Mouse (Mus musculus): ENCODE measurements around the gene Cma1.
A peak's percentile ranks its signal among the peaks of the same experiment; 100 is the strongest.
"Not testable (repeated sequence)": the region's sequence is repeated elsewhere in the genome, so short reads cannot be mapped to it uniquely, and the experiment has no call there.

Gene Cma1

DNA sequence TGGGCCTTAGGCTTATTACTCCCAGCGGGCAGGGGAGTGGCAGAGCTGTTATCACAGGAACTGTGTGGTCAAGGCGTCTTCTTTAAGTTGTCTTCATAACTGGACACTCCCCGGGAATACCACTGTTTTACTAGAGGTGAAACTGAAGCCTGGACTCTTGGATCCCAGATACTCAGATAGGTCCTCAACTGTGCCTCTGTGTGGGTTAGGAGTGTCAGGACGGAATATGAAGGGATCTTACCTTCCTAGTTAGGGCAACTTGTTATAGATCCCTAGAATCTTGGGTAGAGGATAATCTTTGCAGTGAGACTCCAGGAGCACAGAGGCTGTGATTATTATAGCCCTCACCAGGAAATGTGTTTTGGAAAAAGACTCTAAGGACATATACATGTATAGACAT is at the start of gene Cma1:
Cma1 (minus strand) TSS at position 101 of the 400 bp plus-strand sequence.
- no peak for DNase-seq (ENCODE audit: low spot score)

DNA sequence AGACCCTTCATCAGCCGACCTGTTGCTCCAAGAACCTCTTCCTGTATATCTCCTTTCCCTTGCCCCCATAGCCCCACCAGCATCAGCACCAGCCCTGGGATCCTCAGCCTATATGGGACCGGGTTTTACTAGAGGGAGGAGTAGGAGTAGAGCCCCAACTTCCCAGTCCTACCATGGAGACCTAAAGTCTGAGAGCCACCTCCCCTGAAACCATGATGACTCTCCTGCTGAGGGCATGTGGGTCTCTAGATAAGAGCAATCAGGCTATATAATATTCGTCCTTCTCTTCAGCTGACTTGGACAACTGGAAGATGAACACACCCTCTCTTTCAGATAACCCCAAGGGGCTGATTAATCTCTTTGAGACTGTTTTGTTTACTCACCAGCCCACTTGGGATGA is 43.0 kb upstream of the Cma1 start:
- not testable (repeated sequence) for DNase-seq (ENCODE audit: low spot score)

DNA sequence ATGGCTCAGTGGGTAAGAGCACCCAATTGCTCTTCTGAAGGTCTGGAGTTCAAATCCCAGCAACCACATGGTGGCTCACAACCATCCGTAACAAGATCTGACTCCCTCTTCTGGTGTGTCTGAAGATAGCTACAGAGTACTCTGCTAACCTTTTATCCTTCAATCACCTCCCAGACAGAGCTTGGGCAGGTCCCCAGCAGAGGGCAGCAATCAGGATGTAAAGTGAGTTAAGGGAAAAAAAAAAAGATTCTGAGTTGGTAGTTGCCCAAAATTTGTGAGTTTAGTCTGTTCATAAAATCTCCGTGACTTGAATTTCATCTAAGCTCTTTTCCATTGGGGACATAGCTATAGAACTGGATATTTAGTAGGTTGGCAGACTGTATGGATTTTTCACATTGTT is 19.4 kb upstream of the Cma1 start:
- not testable (repeated sequence) for DNase-seq (ENCODE audit: low spot score)

- DNase-seq (ENCODE audit: low spot score): no peak
These were observed 18.8 kb upstream of the Cma1 start for GRCm38 (mm10) chr14:55963263-55963662.

DNA sequence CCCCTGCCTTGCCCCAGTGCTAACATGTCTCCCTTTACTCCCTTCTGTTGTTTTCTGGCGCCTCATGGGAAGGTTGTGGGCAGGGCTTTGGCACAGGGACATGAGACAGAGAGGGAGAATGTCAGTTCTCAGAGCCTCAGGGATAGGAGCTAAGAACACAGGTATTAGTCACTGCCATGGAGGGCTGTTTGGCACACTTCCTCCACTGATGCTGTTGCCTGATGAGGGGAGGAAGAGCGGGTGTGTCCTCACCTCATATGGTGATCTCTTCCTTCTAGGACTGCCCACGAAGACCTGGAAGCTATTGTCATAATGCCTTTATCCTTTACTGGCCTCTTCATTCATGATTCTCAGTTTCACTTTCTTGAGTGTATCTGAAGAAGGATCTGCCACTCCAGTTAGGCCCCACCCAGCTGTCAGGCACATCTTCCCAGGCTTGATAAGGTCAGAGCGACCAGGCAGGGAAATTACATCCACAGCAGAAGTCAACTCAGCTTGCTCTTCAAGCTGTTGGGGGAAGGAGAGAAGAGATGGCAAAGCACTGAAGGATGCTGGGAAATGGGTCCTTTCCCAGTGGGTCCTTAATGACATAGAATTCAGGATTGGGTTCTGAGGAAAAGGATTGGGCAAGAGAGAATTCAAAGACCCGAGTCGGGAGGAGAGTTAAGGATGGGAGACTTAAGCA is 6.0 kb upstream of the Cma1 start, which contains the start of gene Cma2:
Cma2 (plus strand) TSS at position 635 of the 685 bp plus-strand sequence.
- DNase-seq (ENCODE audit: low spot score): no peak

GRCm38 (mm10) chr14:55946269-55946969 is 1.9 kb upstream of the Cma1 start:
- peak; percentile 33 for DNase-seq (ENCODE audit: low spot score)

DNA sequence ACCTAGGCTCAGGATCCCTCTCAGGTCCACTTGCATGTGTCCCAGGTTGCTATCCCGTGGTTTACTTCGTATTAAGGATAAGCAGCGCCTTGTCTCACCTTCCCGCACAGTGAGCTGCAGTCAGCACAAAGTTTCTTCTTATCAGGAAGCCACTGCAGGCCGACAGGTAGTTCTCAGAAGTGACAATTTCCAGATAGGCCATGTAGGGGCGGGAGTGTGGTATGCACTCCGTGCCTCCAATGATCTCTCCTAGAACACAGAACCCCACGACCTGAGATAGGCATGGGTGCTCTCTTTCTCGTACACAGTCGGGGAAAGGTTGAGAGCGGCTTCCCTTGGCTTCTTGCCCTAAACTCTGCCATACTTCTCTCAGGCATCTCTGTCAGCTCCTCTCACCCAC is 874 bp downstream of the Cma1 start:
- no peak for DNase-seq (ENCODE audit: low spot score)

DNA sequence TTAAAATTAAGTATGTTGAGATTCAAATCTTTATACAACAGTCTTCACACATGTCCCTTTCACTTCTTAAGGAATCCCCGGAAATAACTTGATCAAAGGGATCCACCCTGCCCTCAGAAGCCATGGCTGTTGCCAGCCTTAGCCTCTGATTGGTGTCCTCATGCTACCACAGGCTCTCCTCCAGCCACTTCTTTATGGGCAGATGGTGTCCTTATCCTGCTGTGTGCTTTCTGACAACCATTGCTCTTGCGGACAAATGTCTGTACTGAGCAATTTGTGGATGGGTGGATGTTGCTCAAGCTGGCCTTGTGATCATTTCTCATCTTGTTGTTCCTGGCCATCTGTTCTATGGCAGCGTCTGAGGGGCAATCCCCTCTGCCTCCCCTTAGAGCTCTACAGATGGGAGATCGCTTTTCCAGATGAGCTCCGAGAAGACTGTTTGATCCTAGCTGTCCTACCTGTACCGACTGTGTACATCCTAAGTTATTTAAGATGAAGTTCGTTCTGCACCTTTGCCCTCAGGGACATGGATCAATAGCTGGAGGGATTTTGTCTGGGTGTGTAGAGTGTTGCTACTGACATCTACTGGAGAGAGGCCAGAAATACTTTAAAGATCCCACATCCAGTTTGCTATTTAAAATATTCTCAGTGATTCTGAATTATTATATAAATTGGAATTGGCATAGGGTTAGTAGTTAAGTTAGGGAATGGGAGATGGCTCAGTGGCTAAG is 4.2 kb downstream of the Cma1 start:
- DNase-seq (ENCODE audit: low spot score): no peak

DNA sequence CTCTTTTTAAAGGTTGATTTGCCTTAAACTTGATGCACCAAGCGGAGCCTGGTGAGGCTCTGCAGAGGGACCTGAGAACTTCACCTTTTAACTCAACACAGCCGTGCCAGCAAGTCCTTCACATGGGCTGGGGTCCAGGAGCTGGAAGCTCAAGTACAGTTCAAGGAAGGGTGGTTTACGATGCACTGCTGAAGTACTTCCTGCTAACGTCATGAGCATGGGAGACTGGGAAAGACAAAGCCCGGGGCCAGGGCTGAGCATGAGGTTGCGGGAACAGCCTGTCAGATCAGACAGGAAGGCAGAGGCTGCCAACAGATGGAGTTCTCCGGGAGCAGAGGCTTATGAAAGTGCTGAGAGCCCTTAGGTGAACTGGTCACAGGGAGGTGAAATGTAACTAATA is 10.9 kb downstream of the Cma1 start:
- DNase-seq (ENCODE audit: low spot score): no peak

DNA sequence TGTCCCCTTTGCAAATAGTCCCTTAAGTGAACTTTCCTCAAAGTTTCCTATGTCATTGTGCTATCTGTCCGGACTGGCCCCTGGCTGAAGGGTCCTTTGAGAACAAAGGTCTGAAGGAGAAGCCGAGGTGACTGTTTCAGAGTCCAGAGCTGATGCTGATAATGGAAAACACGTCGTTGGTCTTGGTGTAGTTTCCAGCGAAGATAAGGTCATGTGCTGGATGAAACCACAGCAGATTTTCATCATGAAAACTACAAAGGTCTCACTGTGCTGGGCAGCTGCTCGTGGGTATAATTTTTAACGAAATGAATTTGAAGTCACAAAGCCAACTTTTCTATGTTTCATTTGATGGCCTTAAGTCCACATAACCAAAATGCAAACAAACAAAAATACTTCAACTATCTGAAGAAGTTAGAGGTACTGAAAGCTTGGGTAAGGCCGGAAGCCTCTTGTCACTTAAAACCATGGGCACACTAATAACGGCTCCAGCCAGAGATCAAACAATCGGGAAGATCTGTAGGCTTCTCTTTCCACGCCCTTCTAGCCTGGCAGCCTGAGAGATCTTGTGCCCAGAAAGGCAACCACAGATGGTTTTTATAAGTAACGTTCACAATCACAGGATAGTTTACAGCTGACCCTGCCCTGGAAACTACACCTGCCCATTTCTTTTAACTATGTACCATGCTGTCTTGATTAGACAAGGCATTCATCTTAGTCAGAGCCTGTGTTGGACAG is 15.0 kb downstream of the Cma1 start:
- no peak for DNase-seq (ENCODE audit: low spot score)

DNA sequence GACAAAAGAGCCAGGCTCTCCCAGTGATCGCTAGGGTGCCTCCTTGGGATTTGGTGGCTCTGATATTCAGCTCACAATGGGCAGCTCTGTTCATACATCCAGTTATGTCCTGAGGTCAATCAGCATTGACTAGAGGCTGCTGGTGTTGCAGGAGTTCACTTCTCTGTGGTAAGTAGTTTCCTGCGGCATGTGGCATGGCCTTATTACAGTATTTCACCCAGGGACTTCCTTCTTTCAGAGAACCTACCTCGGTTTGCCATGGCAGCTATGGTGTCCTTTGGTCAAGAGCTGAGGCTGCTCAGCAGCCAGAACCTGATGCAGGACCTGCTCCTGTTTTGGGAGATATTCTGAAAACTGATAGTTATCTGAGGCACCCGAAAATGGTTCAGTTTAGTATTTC is 17.6 kb downstream of the Cma1 start:
- DNase-seq (ENCODE audit: low spot score): no peak

- peak; percentile 50 for DNase-seq (ENCODE audit: low spot score)
These were observed 21.8 kb downstream of the Cma1 start for GRCm38 (mm10) chr14:55922475-55923232.

GRCm38 (mm10) chr14:55918240-55919082 is 26.0 kb downstream of the Cma1 start:
- peak; percentile 85 for DNase-seq (ENCODE audit: low spot score)

DNA sequence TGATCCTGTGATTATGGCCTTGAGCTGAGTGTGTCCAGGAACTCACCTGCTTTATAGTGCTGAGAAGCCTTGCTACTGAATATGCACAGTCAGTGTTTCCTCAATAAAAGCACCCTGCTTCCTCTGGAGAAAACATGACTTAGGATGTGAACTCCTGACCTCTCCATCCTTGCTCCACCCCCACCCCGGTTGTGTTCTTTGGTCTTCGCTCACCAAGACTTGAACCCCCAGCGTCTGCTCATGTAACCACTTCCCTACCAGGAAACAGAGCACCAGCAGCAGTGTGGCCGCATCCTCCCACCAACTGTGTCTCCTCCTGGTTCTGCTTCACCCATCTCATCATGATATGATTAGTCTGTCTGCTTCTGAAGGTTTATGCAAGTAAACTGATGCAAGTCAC is 31.1 kb downstream of the Cma1 start:
- DNase-seq (ENCODE audit: low spot score): no peak

DNA sequence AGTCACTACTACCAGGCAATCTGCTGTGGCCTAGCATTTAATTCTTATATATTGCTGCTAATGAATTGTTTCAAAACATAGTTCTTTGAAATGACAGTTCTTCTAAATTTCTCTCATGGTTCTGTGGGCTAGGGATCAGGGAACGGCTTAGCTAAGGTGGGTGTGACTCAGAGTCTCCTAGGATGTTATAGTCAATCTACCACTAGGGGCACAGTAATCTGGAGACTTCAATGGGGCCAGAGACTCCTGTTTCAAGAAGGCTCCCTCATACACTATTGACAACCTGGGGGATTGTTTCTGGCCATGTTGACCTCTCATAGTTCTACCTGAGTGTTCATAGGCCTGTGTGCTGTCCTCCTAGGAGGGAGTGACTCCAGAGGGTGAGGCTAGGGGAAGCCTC is 39.0 kb downstream of the Cma1 start:
- no peak for DNase-seq (ENCODE audit: low spot score)

DNA sequence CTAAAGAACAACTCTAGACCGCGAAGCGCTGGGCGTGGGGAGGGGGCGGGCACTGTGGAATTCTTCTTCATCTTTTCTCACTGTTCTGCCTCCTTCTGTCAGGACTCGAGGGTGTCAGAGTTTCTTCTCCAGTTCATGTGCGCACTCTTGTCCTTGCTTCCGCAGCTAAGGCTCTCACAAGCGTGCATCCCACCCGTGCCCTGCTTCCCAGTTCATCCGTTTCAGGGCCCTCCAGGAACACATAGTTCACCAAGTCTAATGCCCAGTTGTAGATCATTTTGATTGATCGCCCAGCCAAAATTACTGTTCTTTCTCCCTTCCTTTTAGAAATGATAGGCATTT is 44.1 kb downstream of the Cma1 start:
- no peak for DNase-seq (ENCODE audit: low spot score)

DNA sequence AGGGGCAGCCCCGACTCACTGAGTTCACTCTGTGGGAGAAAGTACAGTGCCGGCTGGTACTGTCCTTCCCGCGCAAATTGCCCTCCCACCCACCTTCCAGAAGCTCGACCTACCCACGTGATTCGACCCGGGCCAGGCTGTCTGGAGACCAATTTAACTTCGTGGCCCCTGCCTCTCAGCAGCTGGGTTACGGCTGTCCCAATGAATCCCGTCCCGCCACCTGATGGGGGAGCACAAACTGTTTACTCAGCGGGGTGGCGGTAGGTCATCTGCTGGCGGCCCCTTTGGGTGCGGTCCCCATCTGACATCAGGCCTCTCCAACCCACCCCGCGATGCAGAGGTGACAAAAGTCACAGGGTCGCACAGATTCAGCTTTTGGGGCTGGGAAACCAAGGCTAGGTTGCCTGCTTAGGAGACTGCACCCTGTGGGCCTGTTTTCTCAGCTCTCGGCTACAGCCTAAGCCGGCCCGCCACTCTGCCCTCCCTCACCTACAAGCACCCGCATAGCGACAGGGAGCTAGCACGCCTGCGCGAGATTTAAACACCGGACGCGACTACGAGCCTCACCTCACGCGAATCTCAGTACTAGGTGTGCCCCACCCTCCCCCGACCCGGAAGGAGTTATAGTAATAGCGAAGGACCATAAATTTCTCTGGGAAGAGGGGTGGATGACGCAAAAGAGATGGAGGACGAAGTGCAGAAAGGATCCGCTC is 44.6 kb downstream of the Cma1 start, which contains the start of gene Sdr39u1:
Sdr39u1 (minus strand) TSS at position 593 of the 713 bp plus-strand sequence.
- DNase-seq (ENCODE audit: low spot score): peak; percentile 95

- DNase-seq (ENCODE audit: low spot score): no peak
These were observed 45.5 kb downstream of the Cma1 start for GRCm38 (mm10) chr14:55898947-55899346.

DNA sequence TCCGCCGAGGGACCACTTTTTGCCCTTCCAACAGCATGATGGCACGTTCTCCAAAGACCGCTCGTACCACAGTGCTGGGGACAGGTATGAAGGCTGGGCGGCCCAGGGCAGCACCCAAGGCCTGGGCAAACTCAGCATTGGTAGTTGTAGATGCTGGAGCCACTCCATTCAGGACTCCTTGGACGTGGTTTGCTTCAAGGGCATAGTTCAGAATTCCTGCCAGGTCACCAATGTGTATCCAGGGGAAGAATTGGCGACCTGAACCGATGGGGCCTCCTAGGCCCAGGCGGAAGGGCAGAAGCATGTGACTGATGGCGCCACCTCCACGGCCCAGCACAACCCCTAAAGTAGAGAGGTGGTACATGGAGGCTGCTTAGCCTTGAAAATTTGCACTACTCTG is 46.8 kb downstream of the Cma1 start:
- DNase-seq (ENCODE audit: low spot score): no peak

Data from MN1 (cell line).